Mouse (Mus musculus): ENCODE measurements around the gene Ms4a18.
A peak's percentile ranks its signal among the peaks of the same experiment; 100 is the strongest.

The Ms4a18 gene

DNA sequence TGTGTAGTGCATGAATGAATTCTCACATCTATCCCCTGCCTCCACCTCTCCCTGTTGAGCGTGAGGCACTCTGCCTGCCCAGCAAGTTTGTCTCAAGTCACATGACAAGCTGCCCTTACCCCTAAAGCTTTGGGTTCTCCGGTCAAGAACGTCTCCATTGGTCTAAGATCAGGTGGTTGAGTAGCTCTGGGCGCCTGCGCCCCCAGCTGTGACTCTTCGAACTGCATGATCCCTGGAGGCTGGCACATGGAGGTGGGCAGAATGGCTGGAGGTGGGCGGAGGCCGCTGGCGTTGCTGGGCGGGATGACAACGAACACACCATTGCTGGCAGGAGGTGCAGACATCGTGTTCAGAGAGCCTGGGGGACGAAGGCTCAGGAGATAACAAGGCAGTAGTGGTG is 33.3 kb downstream of the Ms4a18 start:
- DNase-seq (ENCODE audit: extremely low read depth, low read depth), result no peak

DNA sequence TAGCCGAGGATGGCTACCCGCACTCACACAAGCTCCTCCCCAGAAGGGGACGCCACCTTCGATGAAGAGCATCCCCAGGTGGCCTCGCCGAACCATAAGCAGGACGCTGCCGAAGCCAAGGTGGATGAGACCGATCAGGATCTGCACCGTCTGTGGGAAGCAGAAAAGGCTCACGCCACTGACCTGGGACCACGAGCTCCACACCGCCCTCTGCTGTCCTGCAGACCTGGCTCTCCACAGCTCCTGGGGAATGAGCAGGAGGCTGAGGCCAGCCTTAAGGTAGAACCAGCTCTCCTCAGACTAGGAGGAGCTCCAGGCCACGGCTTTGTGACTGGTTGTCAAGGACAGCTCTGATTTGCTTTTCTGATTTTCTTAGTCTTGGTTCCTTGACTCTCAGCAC is 34.7 kb downstream of the Ms4a18 start:
- no peak for DNase-seq (ENCODE audit: extremely low read depth, low read depth)

DNA sequence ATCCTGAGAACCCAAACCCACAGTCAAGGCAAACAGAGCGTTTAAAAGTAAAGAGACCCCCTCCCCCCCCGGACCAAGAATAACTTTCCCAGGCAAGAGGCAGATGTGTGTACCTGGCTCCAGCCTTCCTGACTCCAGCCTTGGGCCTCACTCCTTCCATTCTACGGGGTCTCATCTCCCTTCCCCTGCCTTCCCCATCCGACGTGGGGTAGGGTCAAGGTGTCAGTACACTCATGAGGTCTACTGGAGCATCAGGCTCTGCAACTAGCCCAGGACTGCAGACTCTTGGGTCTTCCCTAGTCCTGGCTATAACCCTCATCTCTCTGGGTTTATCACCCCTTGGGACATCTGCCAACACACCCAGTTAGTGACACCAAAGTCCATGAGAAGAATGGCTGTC is 37.6 kb downstream of the Ms4a18 start:
- DNase-seq (ENCODE audit: extremely low read depth, low read depth), result no peak

DNA sequence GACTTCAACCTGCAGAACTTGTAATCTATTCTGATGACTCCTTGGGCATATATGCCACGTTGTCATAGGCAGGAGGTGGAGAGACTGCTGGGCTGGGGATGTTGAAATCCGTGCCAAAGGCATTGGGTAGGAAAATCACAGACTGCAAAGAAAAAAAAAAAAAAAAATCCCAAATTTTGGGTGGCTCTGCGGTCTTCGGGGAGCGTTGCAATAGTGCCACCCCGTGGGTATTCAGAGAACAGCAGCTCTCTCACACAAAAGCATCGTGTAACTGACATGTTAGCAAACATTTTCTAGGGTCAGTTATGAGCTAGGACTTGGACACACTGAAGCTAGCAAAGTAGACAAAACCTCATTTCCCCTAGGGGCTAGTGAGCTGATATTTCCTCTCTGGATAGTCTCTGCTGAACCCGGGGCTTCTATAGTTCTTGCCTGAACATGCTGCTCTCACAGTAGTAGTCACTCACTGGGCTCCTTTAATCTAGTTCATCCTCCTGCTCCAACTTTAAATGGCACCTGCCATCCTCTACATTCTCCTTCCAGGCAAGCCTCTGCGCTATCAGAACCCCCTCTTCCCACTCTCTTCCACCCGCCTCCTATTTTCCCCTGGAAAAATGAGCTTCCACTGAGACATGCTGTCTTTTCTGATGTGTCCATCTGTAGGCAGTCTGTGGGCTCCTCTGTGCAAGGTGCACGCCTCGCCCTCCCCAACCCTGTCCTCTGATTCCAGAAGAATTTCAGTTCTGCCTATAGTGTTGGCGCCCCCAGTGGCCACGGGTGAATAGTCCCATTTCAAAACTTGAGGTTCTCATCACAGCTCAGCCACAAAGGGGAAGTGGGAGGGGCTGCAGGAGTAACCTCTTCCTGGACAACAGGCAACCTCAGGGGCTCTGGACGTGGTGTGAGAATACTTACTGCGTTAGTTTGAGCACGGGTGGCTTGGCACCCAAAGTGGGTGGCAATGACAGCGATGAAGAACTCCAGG is 38.4 kb downstream of the Ms4a18 start:
- peak; percentile 93 for DNase-seq (ENCODE audit: extremely low read depth, low read depth)

DNA sequence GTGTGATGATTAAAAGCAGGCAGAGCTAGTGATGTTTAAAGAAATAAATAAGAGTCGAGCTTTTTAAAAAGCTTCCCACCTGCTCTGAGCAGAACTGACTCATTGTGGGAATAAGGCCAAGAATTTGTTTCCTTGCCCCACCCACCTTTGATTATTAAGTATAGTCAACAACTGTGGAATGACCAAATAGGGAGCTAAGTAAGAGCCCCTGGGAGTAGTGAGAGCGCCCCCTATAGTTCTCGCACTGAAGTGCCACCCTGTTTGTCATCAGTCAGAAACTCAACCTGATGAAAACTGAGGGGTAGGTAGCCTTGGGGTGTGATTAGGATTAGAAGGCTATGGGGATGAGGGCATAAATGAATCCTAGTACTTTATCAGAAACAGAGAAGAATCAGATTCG is 41.5 kb downstream of the Ms4a18 start:
- DNase-seq (ENCODE audit: extremely low read depth, low read depth), result peak; percentile 41

DNA sequence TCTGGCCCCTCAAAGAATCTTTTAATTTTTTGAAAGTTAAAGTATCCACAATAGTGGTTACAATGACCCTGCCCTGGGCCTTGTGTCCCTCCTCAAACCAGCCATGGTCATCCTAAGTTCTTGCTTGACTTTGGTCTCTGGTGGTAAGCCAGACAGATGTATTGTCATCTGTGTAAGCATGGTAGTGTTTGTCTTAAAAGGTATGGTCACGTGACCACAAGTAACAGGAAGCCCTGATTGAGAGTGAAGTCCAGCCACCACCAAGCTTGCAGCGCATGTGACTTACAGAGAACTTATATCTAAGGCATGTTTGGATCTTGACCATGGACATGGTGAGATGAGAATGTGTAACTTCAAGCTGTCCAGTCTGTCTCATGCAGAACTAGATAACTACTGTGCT is 42.6 kb downstream of the Ms4a18 start:
- DNase-seq (ENCODE audit: extremely low read depth, low read depth), result no peak

DNA sequence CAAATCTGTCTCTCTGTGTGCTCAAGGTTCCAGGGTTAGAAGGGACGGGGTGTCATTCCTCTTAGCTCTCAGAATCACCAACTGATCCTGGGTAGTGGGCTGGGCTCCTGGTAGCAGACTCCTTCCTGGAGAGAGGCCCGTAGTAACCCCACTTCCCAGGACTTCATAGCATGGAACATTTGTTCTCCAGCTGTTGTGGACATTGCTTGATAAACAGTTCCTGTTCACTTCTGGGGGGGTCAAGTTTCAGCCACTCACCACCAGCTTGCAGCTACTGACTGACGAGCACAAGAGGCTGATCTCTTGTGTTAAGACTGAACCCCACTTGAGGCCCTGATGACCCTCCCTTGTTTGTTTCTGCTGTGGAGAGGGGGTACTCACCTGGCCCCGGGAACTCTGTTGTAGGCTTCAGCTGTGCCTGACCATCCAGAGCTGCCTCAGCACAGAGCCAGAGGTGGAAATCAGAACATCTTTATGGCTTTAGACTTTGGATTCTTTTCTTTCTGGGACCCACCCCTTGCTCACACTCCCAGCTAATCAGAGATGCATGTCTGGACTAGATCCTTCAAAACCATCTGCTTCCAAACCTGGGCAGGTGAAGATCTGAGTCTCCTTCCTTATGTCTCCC is 43.5 kb downstream of the Ms4a18 start, which contains the start of gene Ms4a10:
Gene Ms4a10, minus strand, starts transcription at position 433 of the 628 bp plus-strand sequence.
- DNase-seq (ENCODE audit: extremely low read depth, low read depth), result no peak

DNA sequence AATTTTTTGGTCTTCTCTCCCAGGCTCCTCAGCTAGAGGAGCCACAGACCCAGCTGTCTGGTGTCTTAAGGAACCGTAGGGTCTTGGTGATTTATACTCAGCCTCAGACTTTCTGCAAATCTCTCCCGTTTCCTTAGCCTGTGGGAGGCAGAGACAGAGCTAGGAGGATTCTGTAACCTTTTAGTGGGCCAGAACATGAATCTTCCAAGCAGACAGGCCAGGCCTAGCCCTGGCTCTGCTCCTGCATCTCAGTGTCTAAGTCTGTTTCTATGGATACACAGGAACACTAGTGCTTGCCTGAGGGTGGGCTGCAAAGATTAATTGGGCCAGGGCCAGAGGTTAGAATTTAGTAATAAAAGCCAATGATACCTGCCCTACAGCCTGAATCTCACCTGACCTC is 44.6 kb downstream of the Ms4a18 start:
- DNase-seq (ENCODE audit: extremely low read depth, low read depth), result no peak

DNA sequence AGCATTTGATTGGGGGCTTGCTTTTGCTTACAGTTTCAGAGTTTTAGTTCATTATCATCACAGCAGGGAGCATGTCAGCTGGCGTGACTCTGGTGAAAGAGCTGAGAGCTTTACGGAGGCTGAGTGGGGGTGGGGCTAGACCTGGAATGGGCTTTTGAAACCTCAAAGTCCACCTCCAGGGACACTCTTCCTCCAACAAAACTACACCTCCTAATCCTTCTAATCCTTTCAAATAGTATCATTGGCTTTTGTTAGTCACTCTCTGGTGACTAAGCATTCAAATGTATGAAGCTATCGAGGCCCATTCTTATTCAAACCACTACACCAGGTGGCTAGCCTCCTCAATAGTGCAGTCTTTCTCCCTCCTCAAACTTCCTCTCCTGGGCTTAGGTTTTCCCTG is 45.2 kb downstream of the Ms4a18 start:
- no peak for DNase-seq (ENCODE audit: extremely low read depth, low read depth)

DNA sequence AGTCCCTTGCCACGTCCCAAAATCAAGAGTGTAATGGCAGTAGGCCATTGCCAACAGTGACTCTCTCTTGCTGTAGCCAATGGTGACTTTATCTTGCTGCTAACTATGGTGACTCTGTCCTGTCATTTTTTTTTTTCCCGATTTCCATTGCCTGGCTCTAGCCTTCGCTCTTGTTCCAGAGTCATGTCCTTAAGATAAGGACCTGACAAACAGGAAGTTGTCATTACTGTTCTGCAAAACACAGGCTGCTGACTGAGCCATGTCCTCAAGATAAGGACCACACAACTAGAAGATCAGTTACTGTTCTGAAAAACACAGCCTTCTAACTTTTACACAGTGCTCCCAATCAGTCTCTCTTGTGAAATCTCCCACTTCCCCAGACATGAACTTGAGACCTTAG is 47.4 kb downstream of the Ms4a18 start:
- DNase-seq (ENCODE audit: extremely low read depth, low read depth), result peak; percentile 77

DNA sequence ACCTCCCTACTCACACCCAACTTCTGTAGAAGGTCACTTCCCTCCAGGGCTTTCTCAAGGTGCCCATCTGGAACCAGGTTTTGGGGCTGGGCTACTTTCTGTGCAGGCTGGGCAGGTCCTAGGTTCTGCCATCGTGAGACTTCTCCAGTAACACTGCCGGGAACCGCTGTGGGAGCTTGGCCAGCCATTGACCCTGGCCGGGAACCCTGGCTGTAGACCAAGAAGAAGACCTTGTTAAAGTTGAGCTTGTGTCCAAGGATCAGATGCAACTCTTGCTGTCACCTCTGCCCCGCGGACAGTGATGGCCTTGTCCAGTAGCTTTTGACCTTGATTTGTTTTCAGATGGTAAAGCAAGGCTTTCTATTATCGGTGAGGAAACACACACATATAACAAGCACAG is 49.3 kb downstream of the Ms4a18 start:
- no peak for DNase-seq (ENCODE audit: extremely low read depth, low read depth)

DNA sequence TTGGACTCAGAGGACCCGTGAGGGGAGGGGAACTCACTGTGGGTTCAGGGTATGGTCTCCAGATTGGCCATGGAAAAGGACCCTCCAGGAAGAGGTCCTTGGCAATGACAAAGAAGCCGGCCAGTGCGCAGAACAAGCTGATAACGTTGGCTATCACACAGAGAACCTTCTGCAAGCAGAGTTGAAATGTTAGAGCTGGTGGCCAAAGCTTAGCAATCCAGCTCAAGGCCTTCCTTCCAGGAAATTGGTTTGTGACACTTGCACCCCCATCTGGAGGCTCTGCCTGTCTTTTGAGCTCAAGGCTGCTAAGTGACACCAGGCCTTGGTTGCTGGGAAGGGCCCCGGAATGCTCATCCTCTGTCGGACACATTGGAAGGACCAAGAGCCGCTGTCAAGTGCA is 52.1 kb downstream of the Ms4a18 start:
- DNase-seq (ENCODE audit: extremely low read depth, low read depth), result no peak

DNA sequence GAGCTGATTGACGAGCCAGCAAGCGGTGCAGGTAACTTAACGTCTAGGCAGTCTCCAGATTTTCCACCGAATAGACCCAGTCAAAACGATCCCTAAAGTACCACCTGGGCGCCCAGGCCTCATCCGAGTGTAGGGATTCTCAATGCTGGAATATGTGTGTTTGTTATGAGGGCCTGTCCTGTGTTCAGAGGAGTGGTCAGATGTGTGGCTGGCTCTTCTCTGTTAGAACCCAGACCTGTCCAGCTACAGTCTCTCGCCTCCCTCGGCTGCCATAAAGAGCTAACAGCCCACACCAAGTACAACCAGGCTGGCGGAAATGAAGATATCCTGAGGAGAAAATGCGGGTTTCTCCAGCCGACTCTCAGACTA is 57.9 kb downstream of the Ms4a18 start:
- no peak for DNase-seq (ENCODE audit: extremely low read depth, low read depth)

DNA sequence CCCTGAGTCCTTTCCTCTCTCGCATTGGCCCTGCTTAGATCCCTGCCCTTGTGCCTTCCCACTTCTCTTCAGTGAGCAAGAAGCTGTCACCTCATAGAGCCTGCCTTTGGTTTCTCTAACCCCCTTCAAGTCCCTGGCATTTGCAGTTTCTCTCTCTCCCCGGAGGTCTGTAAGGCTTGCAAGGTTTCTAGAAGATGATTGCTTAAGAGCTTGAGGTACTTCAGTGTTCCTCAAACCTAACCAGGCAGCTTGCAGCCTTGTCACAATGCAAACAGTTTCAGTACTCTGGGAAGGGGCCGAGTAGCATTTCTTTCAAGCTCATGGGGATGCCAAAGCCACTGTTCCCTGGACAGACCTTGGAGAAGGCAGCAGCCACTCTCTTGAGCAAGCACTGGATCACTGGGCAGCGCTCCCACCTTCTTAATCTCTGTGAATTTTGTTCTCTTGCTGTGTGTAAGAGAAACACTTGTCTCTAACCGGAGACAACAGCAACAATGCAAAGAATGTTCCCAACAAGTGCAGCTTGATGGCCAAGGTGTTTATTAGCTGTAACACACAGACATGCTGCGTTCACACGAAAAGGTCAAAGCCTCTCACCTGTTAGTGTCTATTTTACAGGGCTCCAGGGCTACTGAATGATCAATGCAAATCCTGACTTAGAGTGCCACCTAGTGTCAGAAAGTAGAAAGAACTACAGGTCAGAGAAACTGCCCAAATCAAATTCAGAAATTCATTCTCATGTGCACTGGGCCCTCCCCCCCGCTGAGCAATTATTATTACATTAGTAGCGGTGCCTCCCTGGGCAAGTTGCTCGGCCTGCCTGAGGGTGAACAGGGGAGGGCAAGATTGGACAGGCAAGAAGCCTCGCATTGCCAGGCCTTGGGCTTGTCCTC is 58.5 kb downstream of the Ms4a18 start:
- DNase-seq (ENCODE audit: extremely low read depth, low read depth), result no peak

DNA sequence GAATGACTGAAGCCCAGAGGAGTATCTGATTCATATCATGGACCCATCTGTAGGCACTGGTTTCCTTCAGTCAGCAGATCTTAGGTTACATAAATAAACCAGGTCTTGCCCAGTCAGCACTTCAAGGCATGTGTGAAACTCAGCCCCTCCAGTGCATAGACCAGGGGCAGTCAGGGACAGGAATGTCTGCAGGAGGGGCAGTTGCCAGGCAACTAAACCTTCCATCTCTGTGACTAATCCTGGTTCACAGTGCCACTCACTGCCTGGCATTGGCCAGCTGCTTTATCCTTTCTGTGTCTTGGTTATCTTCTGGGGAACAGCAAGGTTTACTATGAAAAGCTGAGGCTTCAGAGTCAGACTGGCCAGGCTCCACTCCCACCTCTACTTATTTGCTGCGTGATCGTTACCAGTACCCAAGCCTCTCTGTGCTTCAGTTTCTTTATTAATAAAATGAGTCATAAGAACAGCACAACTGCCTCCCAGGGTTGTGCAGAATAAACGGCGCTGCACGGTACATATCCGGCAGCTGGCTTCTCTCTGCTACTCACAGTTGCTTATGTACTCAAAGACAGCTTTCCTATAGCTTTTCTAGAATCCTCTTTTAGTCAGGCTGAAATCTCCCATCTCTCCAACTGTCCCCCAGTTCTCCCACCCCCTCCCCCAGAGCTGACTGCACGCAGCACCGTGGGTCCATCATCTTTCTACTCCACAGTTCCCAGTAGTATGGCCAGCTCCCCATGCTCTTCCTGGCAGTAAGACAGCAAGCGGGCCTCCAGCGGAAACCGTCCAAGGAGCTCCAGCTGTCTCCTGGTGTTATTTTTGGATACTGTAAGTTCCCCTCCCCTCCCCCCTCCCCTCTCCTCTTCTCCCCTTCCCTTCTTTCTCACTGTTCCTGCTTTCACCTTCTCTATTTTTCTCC is 65.6 kb downstream of the Ms4a18 start:
- DNase-seq (ENCODE audit: extremely low read depth, low read depth), result no peak

DNA sequence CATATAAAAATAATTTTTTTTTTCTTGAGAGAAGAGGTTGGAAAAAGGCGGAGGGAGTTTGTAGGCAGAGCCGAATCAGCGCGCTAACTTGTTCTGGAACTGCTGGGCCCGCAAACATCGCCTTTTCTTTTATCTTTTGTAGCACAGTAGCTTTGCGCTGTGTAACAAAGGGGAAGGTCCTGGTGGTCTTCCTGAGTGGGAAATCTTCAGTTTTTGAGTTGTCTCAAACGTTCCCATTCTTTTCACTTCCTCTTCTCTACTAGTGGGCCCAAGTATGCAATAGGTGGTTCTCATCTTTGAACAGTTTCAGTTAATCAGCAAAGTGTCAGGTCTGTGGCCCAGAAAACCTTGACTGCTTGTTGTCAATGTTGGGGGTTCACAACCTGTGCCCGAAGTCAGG is 68.3 kb downstream of the Ms4a18 start:
- peak; percentile 49 for DNase-seq (ENCODE audit: extremely low read depth, low read depth)

DNA sequence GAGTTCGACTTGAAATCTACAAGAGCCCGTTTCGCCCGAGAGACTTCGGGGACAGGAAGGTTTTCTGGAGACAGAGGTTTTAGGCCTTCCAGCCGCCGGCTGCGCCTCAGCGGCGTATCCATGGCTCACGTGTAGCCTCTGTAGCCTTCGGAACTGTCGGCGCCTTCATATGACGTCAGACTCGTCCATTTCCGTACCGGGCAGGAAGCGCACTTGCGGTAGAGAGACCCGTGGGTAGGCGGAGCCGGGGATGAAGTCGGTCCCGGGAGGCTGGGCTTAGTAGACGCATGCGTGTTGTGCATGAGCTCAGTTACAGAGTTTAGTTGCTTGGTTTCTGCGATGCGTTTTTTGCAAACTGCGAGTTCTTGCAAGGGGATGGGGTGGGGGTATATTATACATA is 68.7 kb downstream of the Ms4a18 start, which contains the start of gene Ccdc86:
Gene Ccdc86, minus strand, starts transcription at position 155 of the 400 bp plus-strand sequence.
- DNase-seq (ENCODE audit: extremely low read depth, low read depth), result peak; percentile 99

DNA sequence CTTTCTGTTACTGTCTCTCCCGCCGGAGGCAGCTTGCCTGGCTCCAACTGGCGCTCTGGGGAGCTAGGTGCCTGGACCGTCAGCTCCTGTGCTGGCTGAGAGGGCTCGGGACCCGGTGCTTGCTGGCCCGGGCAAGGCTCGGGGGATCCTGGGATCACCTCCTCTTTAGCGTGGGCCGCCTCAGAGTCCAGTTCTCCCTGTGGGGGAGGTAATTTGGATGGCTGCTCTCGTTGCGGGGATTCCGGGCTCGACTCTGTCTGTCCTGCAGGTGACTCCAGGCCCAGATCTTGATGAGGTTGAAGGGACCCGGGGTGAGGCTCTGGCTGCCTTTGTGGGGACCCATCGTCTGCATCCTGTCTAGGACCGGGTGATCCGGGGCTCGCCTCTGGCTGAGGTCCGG is 69.4 kb downstream of the Ms4a18 start:
- DNase-seq (ENCODE audit: extremely low read depth, low read depth), result no peak

DNA sequence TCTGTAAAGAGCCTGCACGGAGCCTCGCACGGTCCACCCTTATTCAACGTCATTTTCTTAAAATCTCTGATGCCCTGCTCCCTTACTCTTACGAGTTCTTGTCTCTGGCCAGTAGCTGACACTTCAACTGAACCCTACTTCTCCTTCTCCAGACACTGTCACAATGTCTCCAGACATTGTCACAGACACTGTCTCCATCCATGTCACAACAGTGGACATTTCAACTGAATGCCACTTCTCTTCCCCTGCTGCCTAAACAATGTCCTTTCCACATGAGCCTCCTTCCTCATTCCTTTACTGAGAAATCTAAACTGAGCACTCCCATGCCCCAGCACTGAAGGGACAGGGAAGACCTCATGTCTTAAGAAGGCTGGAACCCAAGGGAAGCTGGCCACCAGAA is 70.6 kb downstream of the Ms4a18 start:
- no peak for DNase-seq (ENCODE audit: extremely low read depth, low read depth)
